Mouse (Mus musculus) brain, embryonic 18.5 days (tissue): ENCODE results near the gene Gm3755.
"Not testable (repeated sequence)": the region's sequence is repeated elsewhere in the genome, so short reads cannot be mapped to it uniquely, and the experiment has no call there.

ENCODE experiments used
- DNase-seq: peaks from one replicate; pipeline ENCODE4 v3.0.0-alpha.2; 2012; ENCODE audit warnings: low read depth, low spot score

Gm3755 gene

DNA sequence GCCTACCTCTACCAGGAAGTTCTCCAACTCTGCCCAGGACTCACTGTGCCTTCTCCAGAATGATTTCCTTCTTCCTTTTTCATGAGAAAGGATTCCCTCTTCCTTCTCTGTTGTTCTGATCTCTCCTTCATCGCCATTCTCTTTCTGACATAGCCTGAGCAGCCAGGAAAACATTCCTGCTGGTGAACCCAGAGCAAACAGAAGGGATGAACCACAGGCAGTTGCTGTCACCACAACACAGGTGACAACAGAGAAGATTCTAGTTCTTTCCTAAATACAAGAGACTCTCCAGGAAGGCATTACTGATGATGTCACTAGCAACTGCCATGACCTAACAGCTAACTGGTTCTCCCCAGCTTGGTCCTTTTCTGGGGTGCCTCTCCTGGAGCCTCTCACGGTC is at the start of gene Gm3755:
TSS of gene Gm3755 (minus strand) at position 101 of the 400 bp plus-strand sequence.
- DNase-seq: not testable (repeated sequence)

DNA sequence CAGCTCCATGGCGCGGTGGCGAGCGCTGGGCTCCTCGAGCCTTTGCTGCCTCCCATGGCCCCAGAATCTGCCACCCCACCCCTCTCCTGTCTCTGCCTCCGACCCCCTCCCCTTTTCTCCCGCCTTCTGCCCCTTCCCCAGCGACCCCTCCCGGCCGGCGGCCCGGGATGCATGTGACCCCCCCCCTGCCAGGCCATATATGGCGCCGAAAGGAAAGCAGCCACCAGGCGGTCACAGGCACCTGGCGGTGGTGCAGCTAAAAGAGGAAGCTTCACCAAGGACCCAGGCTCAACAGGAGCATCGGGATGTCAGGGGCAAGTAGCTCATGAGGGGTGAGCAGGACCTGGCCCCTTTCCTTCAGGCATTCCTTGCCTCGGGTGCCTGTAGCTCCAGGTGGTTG is 38.0 kb upstream of the Gm3755 start:
- not testable (repeated sequence) for DNase-seq

DNA sequence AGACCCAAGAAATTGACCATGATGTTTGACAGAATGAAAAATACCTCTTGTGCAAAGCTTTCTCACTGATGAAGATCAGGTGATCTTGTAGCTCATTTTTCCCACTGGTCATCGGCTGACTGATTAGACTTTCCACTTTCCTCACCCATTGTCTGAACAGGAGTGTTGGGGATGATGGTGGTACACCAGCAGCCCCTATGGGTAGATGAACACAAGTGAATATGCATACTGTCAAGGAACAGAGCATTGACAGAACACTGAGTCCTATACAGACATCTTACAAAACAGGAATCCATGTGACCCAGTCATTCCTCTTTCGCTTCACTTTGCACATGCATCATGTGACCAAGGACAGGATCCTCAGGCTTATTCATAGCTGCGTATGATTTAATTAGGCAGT is 32.9 kb upstream of the Gm3755 start, which contains the start of gene Gm3752:
TSS of gene Gm3752 (minus strand) at position 101 of the 400 bp plus-strand sequence.
- DNase-seq: not testable (repeated sequence)

DNA sequence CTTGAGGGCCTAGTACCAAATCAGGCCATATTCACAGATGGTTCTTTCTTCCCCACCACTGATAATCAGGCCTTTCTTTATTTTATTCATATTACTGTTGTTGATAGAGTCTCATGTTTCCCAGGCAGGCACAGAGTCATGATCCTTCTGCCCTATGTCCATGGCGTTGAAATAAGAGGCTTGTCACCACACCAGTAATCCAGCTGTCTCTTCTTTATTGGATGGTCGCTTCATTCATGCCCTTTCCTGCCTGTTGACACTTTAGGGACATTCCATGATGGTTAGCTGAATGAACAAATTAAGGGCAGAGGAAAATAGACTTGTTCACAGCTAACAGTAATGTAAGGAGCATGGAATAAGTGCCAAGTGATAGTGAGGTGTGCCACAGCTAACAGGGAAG is 28.2 kb downstream of the Gm3755 start:
- not testable (repeated sequence) for DNase-seq
